Mouse (Mus musculus) brain, embryonic 18.5 days (tissue): ENCODE results near the gene Fhl2.
"Not testable (repeated sequence)": the region's sequence is repeated elsewhere in the genome, so short reads cannot be mapped to it uniquely, and the experiment has no call there.

Source experiments
- DNase-seq: peaks from one replicate; pipeline ENCODE4 v3.0.0-alpha.2; 2012; ENCODE audit warnings: low read depth, low spot score

Gene Fhl2

DNA sequence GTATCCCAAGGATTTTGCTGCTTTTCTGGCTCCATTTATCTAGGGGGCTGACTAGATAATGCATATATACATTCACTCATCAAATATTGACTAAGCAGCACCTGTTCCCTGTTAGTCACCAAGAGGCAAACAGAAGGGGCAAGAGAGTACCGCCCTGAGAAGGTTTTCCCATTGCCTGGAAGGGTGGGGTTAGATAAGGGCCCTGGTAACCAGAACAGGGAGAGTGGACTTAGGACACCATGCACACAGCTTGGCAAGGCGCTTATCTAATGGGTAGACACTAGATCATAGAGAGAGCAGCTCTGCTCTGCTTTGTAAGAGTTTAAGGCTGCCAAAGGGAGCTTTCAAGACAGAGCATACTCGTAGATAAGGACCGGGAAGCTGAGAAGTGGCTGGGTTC is 44.2 kb downstream of the Fhl2 start:
- no peak for DNase-seq

- no peak for DNase-seq
Measured at GRCm38 (mm10) chr1:43150225-43150624, 46.6 kb downstream of the Fhl2 start.

GRCm38 (mm10) chr1:43147474-43147873 is 49.3 kb downstream of the Fhl2 start:
- no peak for DNase-seq

DNA sequence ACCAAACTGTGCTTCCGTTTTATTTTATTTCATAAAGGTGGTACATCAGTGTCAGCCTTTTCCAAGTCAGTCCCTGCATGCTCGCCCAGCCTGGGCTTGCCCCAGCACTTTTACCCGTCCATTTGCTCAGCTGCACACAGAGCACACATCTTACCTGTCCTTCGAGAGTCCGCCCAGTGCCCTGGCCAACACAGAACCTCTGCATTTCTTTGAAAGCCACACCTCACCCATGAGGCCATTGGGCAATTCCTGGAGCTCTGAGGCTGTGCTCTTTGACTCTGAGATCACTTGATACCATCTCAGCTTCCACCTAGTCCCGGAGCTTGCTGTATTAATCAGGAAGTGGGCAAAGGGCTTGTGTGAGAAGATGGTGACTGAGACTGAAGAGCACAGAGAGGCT is 51.4 kb downstream of the Fhl2 start:
- DNase-seq: no peak

DNA sequence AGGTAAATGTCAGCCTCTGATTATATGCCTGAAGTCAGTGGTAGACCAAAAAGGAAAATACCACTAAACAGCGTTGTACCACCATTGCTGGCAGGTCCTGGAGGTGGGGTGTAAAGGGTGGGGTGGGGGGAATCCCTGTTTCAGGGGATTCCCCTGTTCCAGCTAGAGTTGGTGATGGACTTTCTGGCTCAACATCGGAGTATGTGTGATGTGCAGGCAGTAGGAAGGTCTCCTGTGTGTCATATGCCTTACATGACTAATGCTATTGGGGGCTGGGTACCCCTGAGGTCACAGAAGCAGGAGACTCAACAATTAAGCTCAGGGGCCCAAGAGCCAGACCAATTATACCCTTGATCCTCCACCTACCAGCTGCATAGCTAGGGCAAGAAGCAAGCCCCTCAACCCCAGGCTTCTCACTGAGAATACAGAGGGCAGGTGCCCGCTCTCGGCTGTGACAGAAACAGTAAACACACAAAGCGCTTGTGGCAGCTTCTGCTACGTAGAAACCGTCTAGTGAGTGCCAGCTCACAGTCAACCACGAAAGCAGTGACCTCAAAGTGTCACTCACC is 52.4 kb downstream of the Fhl2 start:
- DNase-seq: no peak

- no peak for DNase-seq
Measured at GRCm38 (mm10) chr1:43143791-43144190, 53.0 kb downstream of the Fhl2 start.

DNA sequence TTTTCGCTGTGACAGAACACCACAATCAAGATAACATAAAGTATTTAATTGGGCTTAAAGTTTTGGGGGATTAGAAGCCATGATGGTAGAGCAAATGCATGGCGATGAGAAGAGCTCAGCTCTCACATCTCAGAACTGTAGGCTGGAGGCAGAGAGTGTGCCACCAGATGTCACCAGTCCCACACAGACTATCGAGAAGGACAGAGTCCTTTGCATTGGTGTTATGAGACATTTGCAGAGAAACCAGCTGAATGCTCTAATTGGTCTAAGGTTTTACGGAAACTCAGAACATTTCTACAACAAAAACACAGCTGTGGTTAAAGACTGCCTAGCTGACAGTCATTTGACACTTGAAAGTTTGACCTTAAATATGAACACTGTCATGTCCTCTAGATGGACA is 53.5 kb downstream of the Fhl2 start:
- no peak for DNase-seq

GRCm38 (mm10) chr1:43142849-43143248 is 53.9 kb downstream of the Fhl2 start:
- no peak for DNase-seq

DNA sequence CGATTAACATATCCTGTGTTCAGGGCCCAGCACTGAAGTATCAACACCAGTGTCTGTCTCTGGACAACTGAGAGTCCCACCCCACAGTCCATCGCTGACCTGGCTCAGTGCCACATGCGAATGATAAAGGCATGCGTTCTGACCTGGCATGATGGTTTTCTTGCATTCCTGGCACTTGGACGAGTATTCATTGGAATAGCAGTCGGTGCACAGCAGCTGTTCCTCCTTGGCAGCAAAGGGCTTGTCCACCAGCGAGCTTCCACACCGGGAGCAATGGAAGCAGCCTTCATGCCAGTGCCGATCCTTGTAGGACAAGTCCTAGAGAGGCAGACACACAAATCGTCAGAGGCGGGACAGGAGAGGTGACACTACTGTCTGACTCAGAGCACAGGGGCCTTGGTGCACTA is 55.2 kb downstream of the Fhl2 start:
- no peak for DNase-seq

DNA sequence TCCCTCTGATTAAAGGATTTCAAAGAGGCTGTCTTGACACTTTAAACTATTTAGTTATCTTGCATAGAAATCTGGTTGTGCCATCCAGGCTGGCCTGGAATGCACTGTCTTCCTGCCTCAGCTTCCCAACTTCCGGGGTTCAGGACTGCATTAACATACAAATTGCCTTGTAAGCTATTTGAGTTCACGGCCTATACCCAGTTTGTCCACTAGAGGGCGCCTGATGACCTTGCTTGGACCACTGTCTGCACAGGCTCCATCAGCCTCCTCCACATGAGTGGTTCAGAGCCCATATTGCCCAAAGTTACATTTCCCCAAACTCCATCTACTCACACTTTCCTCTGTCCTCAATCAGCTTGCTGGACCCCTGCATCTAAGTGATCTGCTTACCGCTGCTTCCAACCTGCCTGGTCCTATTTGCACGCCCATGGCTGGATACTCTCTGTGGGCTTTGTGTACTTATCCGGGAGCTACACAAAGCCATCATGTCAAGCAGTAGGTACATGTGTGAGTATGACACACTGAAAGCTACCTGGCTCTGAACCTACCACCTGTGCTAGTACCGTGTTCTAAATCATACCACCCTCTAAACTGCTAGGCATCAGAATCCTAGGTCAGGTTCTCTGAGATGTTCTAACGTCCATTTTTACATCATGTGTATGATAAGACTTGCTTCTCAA is 57.1 kb downstream of the Fhl2 start:
- peak; percentile 58 for DNase-seq

DNA sequence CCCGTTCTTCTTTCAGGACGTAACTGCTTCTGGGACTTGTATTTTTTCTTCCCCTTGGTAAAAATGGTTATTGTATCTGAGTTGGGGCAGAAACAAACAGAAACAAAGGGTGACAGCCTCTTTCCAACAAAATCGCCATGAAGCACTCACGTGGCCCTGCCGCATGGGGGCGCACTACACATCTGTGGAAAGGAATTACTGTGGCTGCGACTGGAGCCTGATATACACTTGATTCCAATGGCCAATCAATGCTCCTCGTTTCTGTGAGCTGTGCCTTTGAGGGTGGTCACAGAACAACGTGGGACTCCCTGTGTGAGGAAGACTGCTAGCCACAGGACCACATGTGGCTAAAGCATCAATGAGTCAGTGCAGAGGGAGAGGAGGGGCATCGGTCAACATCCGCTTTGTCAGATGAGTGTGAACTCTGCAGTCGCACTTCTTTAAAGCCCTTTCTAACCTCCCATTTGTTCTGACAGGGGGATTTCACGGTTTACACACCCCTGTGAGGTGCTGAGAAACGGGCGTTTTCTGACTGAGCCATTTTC is 58.4 kb downstream of the Fhl2 start:
- DNase-seq: no peak

- peak; percentile 49 for DNase-seq
Measured at GRCm38 (mm10) chr1:43137334-43137733, 59.5 kb downstream of the Fhl2 start.

GRCm38 (mm10) chr1:43136488-43137029 is 60.2 kb downstream of the Fhl2 start:
- DNase-seq: not testable (repeated sequence)

DNA sequence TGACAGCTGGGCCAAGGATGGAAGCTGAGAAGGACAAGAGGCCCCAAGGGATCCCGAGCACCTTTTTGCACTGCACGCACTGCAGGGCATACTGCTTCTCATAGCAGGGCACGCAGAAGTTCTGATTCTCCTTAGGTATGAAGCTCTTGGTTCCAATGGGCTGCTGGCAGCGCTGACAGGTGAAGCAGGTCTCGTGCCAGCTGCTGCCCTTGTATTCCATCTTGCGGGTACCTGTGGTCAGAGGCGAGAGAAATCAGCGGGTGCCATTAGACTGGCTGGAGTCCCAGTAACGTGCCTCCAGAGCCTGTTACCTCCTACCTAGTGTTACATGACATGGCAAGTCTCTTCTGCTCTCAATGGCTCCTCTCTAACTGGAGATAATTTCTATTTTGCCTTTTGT is 65.2 kb downstream of the Fhl2 start:
- DNase-seq: no peak

DNA sequence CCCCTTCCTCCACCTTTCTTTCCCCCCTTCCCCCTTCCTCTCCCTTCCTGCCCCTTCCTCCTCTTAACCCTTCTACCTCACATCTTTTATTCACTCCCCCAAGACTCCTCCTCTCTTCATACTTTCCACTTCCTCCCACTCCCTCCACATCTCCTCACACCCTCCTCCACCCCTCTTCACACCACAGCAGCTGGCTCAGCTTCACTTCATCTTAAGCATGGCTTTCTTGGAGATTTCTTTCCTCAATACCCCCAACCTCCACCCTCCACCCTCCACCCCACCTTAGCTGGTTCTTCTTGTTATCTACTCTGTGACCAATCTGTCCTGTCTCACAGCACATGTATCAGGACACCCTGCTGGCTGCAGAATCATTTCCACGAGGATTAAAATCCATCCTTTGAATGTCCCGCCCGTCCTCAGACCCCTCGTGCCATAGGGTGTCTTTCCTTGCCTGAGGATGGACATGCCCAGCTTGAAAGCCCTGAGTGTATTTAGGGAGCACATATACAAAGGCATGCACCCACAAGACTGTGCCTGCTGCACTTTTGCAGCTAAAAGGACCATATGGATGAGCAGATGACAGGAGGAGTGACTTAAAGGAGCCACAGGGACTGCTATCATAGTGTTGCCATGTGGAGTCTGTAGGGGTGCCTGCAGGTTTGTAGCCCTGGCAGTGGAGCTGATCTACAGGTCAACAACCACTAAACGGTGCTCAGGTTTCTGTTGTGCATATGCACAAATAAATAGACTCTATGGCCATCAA is 66.4 kb downstream of the Fhl2 start:
- no peak for DNase-seq

DNA sequence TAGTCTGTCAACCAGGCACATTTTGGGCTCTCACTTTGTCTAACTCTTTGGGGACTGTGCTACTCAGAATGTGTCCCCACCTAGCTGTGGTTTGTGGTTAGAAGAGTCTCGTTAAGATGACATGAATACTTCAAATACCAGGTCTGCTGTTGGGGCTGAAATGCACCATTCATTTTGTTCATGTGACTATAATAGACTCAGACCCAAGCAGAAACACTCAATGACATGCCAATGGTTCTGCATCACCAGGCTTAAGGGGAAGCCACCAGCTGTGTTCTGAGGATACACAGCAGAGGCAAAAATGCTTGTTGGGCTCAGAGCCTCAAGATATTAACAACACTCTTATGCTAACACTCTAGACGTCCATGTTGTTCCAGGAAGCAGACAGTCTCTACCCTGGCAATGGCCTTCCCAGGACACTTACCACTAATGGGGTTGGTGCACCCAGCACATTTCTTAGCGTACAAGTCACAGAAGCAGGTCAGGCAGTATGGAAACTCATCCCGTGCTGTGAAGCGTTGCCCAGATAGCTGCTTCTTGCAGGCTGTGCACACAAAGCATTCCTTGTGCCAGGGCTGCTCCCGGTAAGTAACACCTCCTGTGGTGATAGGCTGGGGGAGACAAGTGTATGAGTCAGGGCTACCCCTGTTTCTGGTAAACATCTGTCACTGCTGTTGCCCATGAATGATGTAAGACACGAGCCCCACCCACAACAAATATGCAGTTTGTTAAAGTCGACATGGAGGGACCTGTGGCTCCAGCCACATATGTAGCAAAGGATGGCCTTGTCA is 68.8 kb downstream of the Fhl2 start:
- no peak for DNase-seq

- no peak for DNase-seq
Measured at GRCm38 (mm10) chr1:43127196-43127595, 69.6 kb downstream of the Fhl2 start.

DNA sequence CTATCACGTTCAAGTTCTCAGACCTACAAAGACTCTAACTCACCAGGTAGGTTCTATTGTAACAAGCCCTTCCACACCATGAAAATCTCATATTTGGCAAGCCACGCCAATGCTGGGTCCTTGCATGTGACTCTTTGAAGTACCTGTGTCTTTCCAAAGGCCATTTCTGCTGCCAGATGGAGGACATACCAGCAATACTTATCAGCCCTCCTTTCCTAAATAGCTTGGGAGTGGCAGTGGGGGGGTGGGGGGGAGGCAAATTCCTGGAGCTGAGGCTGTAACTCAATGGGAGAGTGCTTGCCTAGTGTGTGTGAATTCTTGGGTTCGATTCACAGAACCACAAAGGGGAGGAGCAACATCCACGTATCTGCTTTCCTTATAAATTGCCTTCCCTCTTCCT is 72.1 kb downstream of the Fhl2 start:
- no peak for DNase-seq

DNA sequence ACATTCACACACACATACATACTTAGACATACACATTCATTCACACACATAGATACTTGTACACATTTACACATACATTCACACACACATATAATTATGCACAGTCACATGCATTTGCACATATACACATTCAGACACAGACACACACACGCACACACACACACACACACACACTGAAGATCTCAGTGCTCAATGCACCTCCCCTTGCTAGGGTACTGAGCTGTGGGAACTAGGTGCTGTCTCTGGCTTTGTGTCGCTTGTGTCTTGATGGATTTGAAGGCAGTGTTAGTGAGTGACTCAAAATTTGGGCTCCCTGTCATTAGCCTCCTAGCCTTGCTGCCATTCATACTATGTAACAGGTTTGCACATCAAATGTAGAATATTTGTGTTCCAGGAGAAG is 74.2 kb downstream of the Fhl2 start:
- no peak for DNase-seq

DNA sequence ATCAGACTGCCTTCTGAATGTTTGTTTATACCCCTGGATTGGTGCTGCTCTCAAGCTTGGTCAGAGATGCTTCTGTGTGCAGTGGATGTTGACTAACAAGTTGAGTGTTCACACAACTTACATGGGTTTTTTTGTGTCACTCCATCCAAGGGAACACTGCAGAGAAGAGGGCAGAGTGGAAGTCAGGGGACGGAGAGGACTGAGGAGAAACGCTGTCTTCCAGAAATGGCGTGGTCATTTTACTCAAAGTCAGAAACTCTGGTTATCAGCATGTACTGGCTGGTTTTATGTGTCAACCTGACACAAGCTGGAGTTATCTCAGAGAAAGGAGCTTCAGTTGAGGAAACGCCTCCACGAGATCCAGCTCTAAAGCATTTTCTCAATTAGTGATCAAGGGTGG is 75.8 kb downstream of the Fhl2 start:
- no peak for DNase-seq

- no peak for DNase-seq
Measured at GRCm38 (mm10) chr1:43117435-43117834, 79.3 kb downstream of the Fhl2 start.

DNA sequence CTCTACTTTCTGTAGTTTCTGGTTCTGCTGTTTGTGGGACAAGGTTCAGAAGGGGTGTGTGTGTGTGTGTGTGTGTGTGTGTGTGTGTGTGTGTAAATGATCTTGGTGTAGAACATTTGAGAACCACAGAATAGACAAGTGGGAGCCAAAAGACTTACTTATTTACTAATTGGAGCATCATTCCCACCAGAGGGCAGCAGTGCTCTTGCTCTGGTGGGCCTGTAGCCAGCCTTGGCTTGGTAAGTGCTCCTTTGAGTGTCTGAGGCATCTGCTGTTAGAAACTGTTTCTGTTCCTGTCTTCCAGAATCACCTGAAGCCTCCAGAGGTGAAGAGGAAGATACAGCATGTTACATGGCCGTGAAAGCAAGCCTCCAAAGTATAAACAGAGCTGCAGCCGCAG is 83.9 kb downstream of the Fhl2 start:
- DNase-seq: peak; percentile 26
